Mouse (Mus musculus) cerebellum, adult 11-12 months (tissue): Measurements from ENCODE around the gene Cep170.

Source experiments
- DNase-seq: peaks from one replicate; pipeline ENCODE4 v3.0.0; 2022

Gene Cep170

DNA sequence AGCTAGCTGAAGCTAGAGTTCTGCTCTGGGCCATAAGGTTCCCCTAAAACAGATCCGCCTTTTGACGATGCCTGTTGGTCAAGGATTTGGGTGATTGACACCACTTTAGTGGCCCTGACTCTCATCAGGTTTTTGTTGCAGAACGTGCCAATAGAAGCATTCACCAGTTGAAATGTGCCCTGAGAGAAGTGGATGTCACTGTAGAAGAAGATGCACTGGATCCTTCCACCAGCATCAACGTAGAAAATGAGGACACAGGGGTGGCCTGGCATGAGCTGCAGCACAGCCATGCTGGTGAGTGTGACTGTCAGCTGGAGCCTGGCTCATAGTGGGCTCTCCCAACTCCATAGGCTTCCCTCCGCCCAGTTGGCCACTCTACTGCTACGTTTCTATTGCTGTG lies 10.7 kb upstream of the Cep170 start:
- DNase-seq, result no peak

GRCm38 (mm10) chr1:176823889-176824288 lies 10.0 kb upstream of the Cep170 start:
- no peak for DNase-seq

GRCm38 (mm10) chr1:176822949-176823348 lies 9.1 kb upstream of the Cep170 start:
- no peak for DNase-seq

DNA sequence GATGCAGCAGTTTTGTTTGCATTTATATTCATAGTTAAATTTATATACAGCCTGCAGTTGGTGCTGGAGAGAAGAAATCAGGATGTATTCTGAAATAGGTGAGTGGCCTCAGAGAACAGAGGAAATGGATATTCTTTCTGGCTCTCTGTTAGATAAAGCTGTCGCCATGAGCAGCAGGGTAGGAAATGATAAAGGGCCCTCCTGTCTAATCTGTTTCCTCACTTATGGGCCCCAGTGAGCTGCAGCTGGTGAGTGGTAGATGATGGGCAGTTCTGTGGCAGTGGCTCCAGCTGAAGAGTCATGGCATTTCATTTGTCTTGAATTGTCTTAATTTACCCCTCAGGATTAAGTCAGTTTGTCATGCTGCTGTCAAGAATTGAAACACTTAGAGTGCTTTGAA lies 8.1 kb upstream of the Cep170 start:
- no peak for DNase-seq

DNA sequence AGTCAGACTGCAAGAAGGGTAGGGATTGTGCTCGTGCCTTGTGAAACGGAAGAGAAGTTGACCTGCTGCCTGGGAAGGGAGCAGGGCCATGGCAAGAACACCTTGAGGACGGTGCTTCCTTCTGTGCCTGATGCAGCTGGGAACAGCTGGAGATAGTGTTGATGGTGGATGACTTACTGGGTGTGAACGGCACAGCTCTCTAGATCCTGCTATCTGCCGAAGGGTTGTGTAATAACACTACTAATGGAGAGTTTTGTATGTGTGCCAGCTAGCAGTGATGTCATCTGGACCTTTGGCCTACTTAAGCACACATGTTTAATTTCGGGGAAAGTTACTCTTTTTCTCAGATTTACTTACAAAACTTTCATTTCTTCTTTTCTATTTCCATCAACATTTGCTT lies 4.9 kb upstream of the Cep170 start:
- no peak for DNase-seq

- no peak for DNase-seq
These were observed 4.3 kb upstream of the Cep170 start for GRCm38 (mm10) chr1:176818147-176818546.

- no peak for DNase-seq
These were observed 2.9 kb upstream of the Cep170 start for GRCm38 (mm10) chr1:176816728-176817127.

DNA sequence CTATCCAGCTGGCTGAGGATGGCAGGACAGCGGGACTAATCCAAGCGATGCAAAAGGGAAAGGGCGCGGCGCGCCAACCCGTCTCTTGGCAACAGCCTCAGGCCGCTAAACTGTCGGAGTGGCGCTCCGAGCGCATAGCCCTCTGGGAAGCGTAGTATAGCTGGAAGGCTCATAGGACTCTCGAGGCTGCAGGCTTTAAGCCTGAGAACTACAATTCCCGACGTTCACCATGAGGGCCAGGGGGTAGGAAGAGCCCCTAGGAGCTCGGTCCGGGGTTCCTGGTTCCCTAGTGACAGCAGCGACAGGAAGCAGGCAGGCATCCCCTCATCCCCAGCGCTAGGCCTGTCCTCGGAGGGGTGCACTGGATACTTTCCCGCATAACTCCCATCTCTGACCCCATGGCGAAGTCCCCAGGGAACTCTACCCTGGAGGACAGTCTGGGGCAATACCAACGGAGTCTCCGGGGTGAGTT lies 760 bp upstream of the Cep170 start, which contains the start of gene Sdccag8:
Gene Sdccag8, plus strand, starts transcription at position 70 of the 472 bp plus-strand sequence.
- peak; percentile 96 for DNase-seq

DNA sequence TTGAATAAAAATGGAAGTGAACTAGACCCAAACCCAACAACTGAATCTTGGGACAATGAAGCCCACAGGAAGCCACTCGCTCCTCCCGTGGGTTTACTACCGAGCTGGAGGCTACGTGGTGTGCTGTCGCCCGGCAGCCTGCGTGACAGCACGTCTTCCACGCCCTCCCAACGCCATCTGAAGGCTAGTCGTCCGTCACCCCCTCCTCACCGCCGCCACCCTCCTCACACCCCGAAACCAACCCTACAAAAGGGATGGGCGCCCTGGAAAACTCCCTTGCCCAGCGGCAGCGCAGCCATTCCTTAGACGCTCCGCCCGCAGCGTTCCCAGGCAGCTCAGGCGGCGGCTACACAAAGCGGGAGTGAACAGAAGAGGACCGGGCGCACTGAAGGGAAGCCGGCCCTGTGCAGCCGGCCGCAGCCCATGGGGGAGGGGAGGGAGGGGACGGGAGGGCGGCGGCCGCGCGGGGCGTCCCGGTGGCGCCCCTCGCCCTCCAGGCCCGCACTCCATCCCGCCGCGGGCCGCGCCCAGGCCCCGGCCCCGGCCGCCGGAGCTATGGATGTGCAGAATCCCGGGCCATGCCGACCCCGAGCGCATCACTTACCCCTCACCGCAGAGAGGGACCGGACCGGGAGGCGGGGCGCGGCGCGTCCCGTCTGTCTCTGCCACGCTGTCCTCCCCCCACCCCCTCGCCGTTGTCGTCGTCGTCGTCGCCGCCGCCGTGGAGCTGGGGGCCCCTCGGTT lies 403 bp downstream of the Cep170 start:
- peak; percentile 78 for DNase-seq

DNA sequence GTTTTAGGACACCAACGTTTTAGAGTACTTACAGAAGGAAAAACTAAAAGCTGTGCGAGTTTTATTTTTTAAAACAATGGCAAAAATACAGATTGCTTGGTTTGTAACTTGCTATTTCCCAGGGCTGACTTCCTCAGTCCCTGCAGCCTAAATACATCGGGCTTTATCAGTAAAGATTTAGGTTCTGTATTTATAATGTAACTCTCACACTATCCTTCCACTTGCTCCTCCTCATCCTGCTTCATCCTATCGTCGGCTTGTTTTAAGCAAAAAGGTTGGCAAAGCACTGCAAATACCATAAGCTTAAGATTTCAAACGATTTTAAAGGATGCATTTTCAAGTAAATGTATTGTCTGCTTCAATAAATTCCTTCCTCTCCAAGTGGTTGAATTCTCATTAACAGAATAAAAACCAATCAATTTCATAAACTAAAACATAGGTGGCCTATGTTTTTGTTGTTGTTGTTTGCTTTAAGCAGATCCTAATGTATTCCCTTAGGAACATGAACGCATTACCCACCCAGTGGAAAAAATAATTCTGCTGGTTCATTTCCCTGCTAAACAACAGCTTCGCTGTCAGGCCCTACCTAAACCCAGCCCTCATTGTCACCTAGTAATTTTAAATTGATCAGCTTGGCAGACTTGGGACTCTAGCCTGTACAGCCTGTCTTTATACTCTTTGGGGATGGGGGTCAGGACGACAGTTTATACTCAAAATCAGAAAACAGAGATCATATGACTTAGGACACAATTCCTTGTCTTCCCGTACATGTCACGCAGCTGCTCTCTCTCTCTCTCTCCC lies 1.2 kb downstream of the Cep170 start:
- no peak for DNase-seq

DNA sequence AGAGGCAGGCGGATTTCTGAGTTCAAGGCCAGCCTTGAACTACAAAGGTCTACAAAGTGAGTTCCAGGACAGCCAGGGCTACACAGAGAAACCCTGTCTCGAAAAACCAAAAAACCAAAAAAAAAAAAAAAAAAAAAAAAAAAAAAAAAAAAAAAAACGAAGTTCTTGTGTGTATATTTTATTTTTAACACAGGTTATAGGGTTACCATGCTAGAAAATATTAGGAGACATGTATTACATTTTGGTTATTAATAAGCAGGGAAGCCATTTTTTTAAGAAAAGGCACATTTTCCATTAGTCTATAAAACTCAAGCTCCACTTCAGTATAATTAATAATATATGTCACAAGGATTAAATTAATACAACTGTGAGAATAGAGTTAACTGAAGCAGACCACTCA lies 2.0 kb downstream of the Cep170 start:
- DNase-seq, result no peak

DNA sequence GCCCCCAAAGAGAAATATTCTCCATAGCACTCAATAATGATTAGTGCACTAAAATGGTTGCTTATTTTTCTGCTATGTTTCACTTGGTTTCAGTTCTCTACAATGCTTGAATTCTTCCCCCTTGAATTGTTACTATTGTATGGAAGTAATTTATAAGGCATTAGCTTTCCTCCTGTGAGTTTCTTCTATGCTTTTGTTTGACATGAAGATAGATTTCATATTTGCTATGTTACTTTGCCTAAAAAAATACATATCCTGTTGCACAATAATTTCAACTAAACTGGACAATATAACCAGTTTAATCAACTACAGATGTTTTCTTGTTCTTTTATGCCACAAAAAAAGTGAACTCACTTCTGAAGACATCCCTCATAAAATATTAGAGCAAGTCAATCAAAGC lies 3.7 kb downstream of the Cep170 start:
- no peak for DNase-seq

- DNase-seq, result no peak
These were observed 13.0 kb downstream of the Cep170 start for GRCm38 (mm10) chr1:176800728-176801365.

GRCm38 (mm10) chr1:176798673-176799072 lies 15.2 kb downstream of the Cep170 start:
- DNase-seq, result no peak

GRCm38 (mm10) chr1:176792175-176792574 lies 21.7 kb downstream of the Cep170 start:
- no peak for DNase-seq

DNA sequence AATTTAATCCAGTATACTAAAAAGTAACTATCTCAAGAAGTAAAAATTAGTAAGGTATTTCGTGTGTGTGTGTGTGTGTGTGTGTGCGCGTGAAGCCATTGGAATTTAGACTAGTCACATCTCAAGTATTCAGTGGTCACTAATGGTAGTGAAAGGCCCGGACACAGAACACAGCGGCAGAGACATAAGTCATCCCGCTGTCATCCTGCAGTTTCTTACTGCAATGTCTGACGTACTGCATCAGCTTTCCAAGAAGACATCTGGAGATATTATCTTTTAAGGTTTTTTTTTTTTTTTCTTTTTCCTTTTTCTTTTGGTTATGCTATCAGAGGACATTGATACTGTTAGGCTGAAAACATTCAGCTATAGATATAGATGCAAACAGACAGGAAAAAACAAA lies 24.5 kb downstream of the Cep170 start:
- no peak for DNase-seq

DNA sequence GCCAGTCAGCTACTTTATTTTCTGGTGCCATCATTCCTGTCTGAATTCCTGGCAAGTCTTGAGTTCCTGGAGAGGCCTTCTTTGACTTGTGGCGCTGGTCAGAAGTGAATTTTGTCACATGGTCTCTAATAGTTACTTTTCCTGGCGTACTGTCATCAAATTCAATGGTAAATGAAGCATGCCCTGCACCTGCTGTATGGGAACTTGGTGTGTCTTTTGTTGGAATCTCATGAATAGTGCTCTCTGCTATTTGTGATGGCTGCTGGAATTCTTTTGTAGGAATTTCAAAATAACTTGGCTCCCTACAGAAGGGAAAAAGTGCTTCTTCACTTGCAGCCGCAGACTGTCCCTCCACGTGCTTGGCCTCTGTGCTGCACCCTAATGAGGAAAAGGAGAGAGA lies 39.3 kb downstream of the Cep170 start:
- no peak for DNase-seq

- no peak for DNase-seq
These were observed 51.6 kb downstream of the Cep170 start for GRCm38 (mm10) chr1:176762295-176762694.

GRCm38 (mm10) chr1:176760673-176761072 lies 53.2 kb downstream of the Cep170 start:
- DNase-seq, result no peak

- DNase-seq, result peak; percentile 85
These were observed 58.3 kb downstream of the Cep170 start for GRCm38 (mm10) chr1:176755586-176755985.

DNA sequence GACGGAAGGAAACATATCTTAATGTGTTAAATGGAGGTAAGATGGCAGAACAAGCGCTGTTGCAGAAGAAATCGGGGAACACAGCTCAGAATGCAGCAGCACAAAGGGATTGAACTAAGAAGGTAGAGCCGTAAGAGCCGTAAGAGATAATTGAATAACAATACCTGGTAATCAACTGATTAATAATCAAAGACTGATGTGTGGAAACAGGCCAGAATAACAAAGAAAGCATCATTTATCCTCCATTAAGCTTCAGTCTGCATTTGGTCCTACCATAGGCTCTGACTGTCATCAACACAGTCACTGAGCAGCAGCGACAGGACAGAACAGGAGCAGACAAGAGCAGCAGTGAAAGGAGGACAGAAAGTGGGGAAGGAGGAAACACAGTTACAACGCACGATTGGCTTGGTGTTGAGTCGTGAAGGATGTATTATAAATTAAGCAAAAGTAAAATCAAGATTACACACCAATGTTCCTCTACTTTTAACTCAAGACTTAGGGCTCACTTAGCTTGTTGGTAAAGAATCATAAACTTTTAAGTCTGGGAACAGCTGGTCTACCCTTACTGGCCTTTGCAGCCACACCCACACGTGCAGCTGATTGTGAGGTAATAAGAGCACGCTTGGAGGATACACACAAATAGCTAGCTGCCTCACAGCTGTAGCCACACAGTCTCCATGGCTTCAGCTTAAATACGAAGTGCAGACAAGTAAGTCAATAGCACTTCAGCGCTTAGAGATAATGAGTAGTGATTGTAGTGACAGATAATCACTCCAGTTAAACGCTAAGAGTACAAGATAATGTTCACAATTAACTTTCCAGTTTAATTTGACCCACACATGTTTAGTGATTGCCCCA lies 59.8 kb downstream of the Cep170 start:
- no peak for DNase-seq

GRCm38 (mm10) chr1:176749708-176750107 lies 64.2 kb downstream of the Cep170 start:
- DNase-seq, result no peak

GRCm38 (mm10) chr1:176732834-176733233 lies 81.0 kb downstream of the Cep170 start:
- no peak for DNase-seq
